Mouse (Mus musculus) G1E (cell line): ENCODE measurements at regions not wholly inside any gene's neighbourhood (a gene's known extent, or its start where the extent isn't known, plus 50 kb on each side); places are given as distances from the start of the nearest gene placed in this dataset.

Source experiments
- CTCF ChIP-seq: IDR thresholded peaks from 2 replicates; pipeline ENCODE4 v1.5.1; 2012; ENCODE audit warnings: low read depth, low read length, inconsistent platforms, mixed read lengths
- GATA1 ChIP-seq: IDR thresholded peaks from 2 replicates; pipeline ENCODE4 v1.6.1; 2012; ENCODE audit warnings: borderline replicate concordance, low read length, inconsistent platforms, mixed read lengths
- GATA2 ChIP-seq: IDR thresholded peaks from 2 replicates; pipeline ENCODE4 v1.6.1; 2012; ENCODE audit warnings: low read depth, low read length, inconsistent platforms, borderline replicate concordance
- POLR2AphosphoS5 ChIP-seq: IDR thresholded peaks from 2 replicates; pipeline ENCODE4 v1.6.1; 2012; ENCODE audit warnings: low read depth, low read length, inconsistent platforms; ENCODE audit not compliant: insufficient replicate concordance
- TAL1 ChIP-seq: conservative IDR thresholded peaks from 2 replicates; pipeline ENCODE4 v1.6.1; 2012; ENCODE audit warnings: low read depth, low read length, inconsistent platforms, mixed read lengths

DNA sequence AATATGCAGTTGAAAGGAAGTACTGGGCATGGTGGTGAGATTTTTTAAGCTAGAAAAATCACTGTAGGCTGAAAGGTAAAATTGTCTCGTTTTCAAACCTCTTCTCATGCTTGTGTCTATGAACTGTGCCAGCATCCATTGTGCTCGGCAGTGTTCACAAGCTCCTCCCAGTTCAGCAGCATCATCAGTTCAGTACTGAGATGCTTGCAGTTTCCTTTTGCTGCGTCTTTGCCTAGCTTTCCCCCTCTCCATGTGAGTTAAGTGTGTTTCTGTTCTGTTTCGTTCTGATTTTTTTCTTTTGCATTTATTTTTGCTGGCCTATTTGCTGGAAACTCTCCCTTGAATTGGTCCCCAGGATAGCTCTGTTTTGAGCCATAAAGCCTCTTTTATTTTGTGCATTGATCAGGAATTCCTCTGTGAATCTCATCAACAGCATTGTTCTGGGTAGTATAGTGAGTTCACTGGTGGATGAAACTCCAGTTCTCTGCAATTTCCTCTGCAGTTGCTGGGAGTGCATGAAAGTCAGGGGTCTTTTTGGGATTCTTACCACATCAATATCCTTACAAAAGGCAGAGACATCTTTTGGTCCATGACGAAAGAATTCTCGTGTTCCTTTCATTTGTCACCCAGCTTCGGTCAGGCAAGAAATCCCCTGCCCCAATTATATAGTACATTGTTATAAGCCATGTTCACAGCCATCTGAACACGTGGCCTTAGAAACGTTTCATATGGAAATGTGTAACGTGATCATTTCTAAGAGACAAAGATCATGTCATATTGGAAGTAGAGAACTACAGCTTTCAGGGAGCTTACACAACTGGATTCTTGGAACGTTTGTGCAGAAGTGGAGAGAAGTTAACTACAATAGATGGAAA, 326.2 kb upstream of the Frg1 start:
- TF ChIP-seq CTCF (no peak), TAL1 (no peak), GATA1 (no peak), POLR2AphosphoS5 (no peak), GATA2 (no peak)
